Mouse (Mus musculus) limb, embryonic 11.5 days (tissue): ENCODE data around the gene Tmcc3. TPM values are rescaled to one million over a fixed set of nuclear protein-coding genes. Genes with fewer than 3 reads are reported as not detected.

ENCODE experiments used
- ATAC-seq: fragments of 200-750 bp; cut with Nextera tagmentation; 2 replicates; pipeline ENCODE4 v1.8.0; 2017; ENCODE audit warnings: low read depth; ENCODE audit not compliant: insufficient number of reproducible peaks, low FRiP score, low TSS enrichment
- DNase-seq: peaks from one replicate; pipeline ENCODE4 v3.0.0-alpha.2; 2015; ENCODE audit warnings: low spot score
- H3K27ac ChIP-seq: fragments of 300-500 bp; sonication (generic); replicated peaks from 2 replicates; pipeline ENCODE4 v1.5.1; 2014; ENCODE audit warnings: low read depth, mild to moderate bottlenecking, low read length
- H3K27me3 ChIP-seq: fragments of 300-500 bp; sonication (generic); 2 replicates; pipeline ENCODE4 v1.6.1; 2014; ENCODE audit warnings: mild to moderate bottlenecking, low read length, mixed read lengths; ENCODE audit not compliant: control insufficient read depth, insufficient read depth
- H3K36me3 ChIP-seq: fragments of 300-500 bp; sonication (generic); 2 replicates; pipeline ENCODE4 v1.6.1; 2014; ENCODE audit warnings: mild to moderate bottlenecking, low read length, moderate library complexity, mixed read lengths; ENCODE audit not compliant: control insufficient read depth, insufficient read depth
- H3K4me1 ChIP-seq: fragments of 300-500 bp; sonication (generic); 2 replicates; pipeline ENCODE4 v1.6.1; 2014; ENCODE audit warnings: low read length, mixed read lengths; ENCODE audit not compliant: control insufficient read depth, insufficient read depth
- H3K4me2 ChIP-seq: fragments of 300-500 bp; sonication (generic); 2 replicates; pipeline ENCODE4 v1.6.1; 2014; ENCODE audit warnings: low read depth, mild to moderate bottlenecking, moderate library complexity; ENCODE audit not compliant: severe bottlenecking
- H3K4me3 ChIP-seq: fragments of 300-500 bp; sonication (generic); 2 replicates; pipeline ENCODE4 v1.5.1; 2014; ENCODE audit warnings: low read depth, low read length
- H3K9ac ChIP-seq: fragments of 300-500 bp; sonication (generic); 2 replicates; pipeline ENCODE4 v1.6.1; 2014; ENCODE audit warnings: mild to moderate bottlenecking, low read length
- H3K9me3 ChIP-seq: fragments of 300-500 bp; sonication (generic); 2 replicates; pipeline ENCODE4 v1.6.1; 2016; ENCODE audit warnings: low read length; ENCODE audit not compliant: control insufficient read depth
- WGBS: fragments of 180-500 bp; shearing (Covaris S2); extraction: QIAGEN DNeasy Blood & Tissue Kit; methylation state at CpG from one replicate; pipeline ENCODE4 v1.1.7; 2014; 5-methylcytosine and 5-hydroxymethylcytosine counted together
- polyA plus RNA-seq: library from polyadenylated mRNA; unstranded; fragments of >200 nt; fragmentation: Nextera tagmentation; extraction: Ambion mirVana; gene quantifications from 2 replicates; pipeline ENCODE4 v1.2.1, GENCODE M21; 2014

Gene Tmcc3
- polyA plus RNA-seq, 1 experiment from 2014 or later, result 5.3 TPM

- peaks cover 11% of the 10 kb centered on the region; the same call in 1 of the 2 replicates for H3K9me3 ChIP-seq
- ATAC-seq (no peak), DNase-seq (no peak)
- H3K9ac ChIP-seq, result no peak overlapping the region
- H3K4me1 ChIP-seq, result no peaks in the 10 kb centered on the region
- 92% methylated on average over 6 of the region's 6 CpGs for WGBS
- H3K27me3 ChIP-seq, result no peaks in the 10 kb centered on the region
- no peaks in the 10 kb centered on the region; the same call in 1 of the 2 replicates for H3K36me3 ChIP-seq
- no peak overlapping the region for H3K4me3 ChIP-seq
- H3K4me2 ChIP-seq, result no peak overlapping the region
- H3K27ac ChIP-seq, result no peak overlapping the region
Measured at GRCm38 (mm10) chr10:94389219-94389618, 77.5 kb downstream of the Tmcc3 start.

- H3K27ac ChIP-seq, result no peak overlapping the region
- H3K27me3 ChIP-seq, result no peaks in the 10 kb centered on the region
- H3K4me2 ChIP-seq, result no peak overlapping the region
- no peak for ATAC-seq
- DNase-seq, result no peak
- H3K9ac ChIP-seq, result no peak overlapping the region
- H3K4me3 ChIP-seq, result no peak overlapping the region
- H3K9me3 ChIP-seq, result peaks cover under 1% of the 10 kb centered on the region; the same call in 1 of the 2 replicates
- H3K36me3 ChIP-seq, result no peaks in the 10 kb centered on the region
- no peaks in the 10 kb centered on the region for H3K4me1 ChIP-seq
- WGBS, result 88% methylated on average over 5 of the region's 5 CpGs
Measured at GRCm38 (mm10) chr10:94391049-94391448, 79.3 kb downstream of the Tmcc3 start.

- no peak for ATAC-seq
- H3K4me1 ChIP-seq, result no peaks in the 10 kb centered on the region
- no peak for DNase-seq
- H3K27ac ChIP-seq, result no peak overlapping the region
- no peak overlapping the region for H3K9ac ChIP-seq
- H3K36me3 ChIP-seq, result no peaks in the 10 kb centered on the region
- H3K4me2 ChIP-seq, result no peak overlapping the region
- H3K4me3 ChIP-seq, result no peak overlapping the region
- H3K9me3 ChIP-seq, result no peaks in the 10 kb centered on the region
- no peaks in the 10 kb centered on the region for H3K27me3 ChIP-seq
Measured at GRCm38 (mm10) chr10:94394286-94394685, 82.5 kb downstream of the Tmcc3 start.

GRCm38 (mm10) chr10:94397833-94398596 is 86.3 kb downstream of the Tmcc3 start:
- H3K9me3 ChIP-seq, result no peaks in the 10 kb centered on the region
- no peak overlapping the region for H3K9ac ChIP-seq
- no peaks in the 10 kb centered on the region for H3K27me3 ChIP-seq
- no peaks in the 10 kb centered on the region for H3K4me1 ChIP-seq
- no peaks in the 10 kb centered on the region for H3K36me3 ChIP-seq
- ATAC-seq (no peak), DNase-seq (no peak)
- WGBS, result 76% methylated on average over 11 of the region's 11 CpGs
- no peak overlapping the region for H3K27ac ChIP-seq
- no peak overlapping the region for H3K4me3 ChIP-seq
- no peak overlapping the region for H3K4me2 ChIP-seq

GRCm38 (mm10) chr10:94400895-94401294 is 89.1 kb downstream of the Tmcc3 start:
- Histone ChIP-seq H3K27ac (no peak overlapping the region), H3K9me3 (no peaks in the 10 kb centered on the region), H3K4me3 (no peak overlapping the region), H3K36me3 (no peaks in the 10 kb centered on the region), H3K4me1 (no peaks in the 10 kb centered on the region), H3K27me3 (no peaks in the 10 kb centered on the region), H3K4me2 (no peak overlapping the region), H3K9ac (no peak overlapping the region)
- DNase-seq, result no peak
- no peak for ATAC-seq
- 88% methylated on average over 8 of the region's 8 CpGs for WGBS

- H3K36me3 ChIP-seq, result no peaks in the 10 kb centered on the region
- H3K9me3 ChIP-seq, result no peaks in the 10 kb centered on the region
- ATAC-seq (no peak), DNase-seq (no peak)
- 68% methylated on average over 3 of the region's 3 CpGs for WGBS
- H3K4me1 ChIP-seq, result no peaks in the 10 kb centered on the region
- no peaks in the 10 kb centered on the region for H3K27me3 ChIP-seq
- H3K4me3 ChIP-seq, result no peak overlapping the region
- no peak overlapping the region for H3K27ac ChIP-seq
- no peak overlapping the region for H3K4me2 ChIP-seq
- no peak overlapping the region for H3K9ac ChIP-seq
Measured at GRCm38 (mm10) chr10:94405456-94405855, 93.7 kb downstream of the Tmcc3 start.

GRCm38 (mm10) chr10:94406821-94407220 is 95.1 kb downstream of the Tmcc3 start:
- H3K36me3 ChIP-seq, result no peaks in the 10 kb centered on the region
- no peak overlapping the region for H3K4me2 ChIP-seq
- H3K4me3 ChIP-seq, result no peak overlapping the region
- H3K27me3 ChIP-seq, result no peaks in the 10 kb centered on the region
- 94% methylated on average over 7 of the region's 7 CpGs for WGBS
- no peaks in the 10 kb centered on the region for H3K9me3 ChIP-seq
- DNase-seq (no peak), ATAC-seq (no peak)
- no peak overlapping the region for H3K9ac ChIP-seq
- H3K4me1 ChIP-seq, result no peaks in the 10 kb centered on the region
- no peak overlapping the region for H3K27ac ChIP-seq

- H3K27ac ChIP-seq, result no peak overlapping the region
- DNase-seq (peak; percentile 83), ATAC-seq (peak; percentile 71)
Measured at GRCm38 (mm10) chr10:94408356-94409146, 96.8 kb downstream of the Tmcc3 start.

More at GRCm38 (mm10) chr10:94408356-94409146, 96.8 kb downstream of the Tmcc3 start:
- Histone ChIP-seq H3K4me1 (peaks cover 8% of the 10 kb centered on the region; the same call in 1 of the 2 replicates), H3K36me3 (no peaks in the 10 kb centered on the region), H3K4me2 (peak overlapping the region; percentile 43), H3K9ac (peak overlapping the region; percentile 37; the same call in 1 of the 2 replicates), H3K4me3 (0 out of 2 replicates have a peak overlapping the region, but pooled peaks have one; percentile 14), H3K27me3 (no peaks in the 10 kb centered on the region), H3K9me3 (no peaks in the 10 kb centered on the region)
- 24% methylated on average over 22 of the region's 22 CpGs for WGBS
